Mouse (Mus musculus) spleen, adult 18-20 months (tissue): ENCODE measurements at regions not wholly inside any gene's neighbourhood (a gene's known extent, or its start where the extent isn't known, plus 50 kb on each side); places are given as distances from the start of the nearest gene placed in this dataset.

ENCODE experiments used
- DNase-seq, 2 experiments: peaks; one replicate each; pipeline ENCODE4 v3.0.0; 2022; ENCODE audit warnings: mixed read lengths in 2 of 2

DNA sequence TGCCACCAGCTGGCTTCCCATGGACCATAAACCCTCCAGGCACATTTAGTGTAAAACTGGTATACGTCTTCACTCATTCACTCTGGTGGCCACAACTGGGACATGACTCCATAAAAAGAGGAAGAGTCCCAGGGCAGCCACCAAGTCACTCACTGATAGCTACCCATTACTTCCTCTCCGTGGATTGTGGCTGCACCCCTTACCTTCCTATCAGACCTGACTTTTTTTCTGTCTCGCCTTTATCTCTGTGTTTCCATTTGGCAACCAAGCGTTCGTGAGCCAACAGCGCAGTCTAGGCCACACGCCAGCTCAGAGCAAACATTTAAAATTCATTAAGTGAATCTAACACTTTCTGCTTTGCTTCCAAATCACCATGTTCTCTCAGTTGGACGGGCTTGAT, 53.9 kb upstream of the Slc44a1 start:
- no peak for DNase-seq

GRCm38 (mm10) chr4:53384761-53385160, 55.5 kb upstream of the Slc44a1 start:
- DNase-seq, result peak; percentile 11 to 65

DNA sequence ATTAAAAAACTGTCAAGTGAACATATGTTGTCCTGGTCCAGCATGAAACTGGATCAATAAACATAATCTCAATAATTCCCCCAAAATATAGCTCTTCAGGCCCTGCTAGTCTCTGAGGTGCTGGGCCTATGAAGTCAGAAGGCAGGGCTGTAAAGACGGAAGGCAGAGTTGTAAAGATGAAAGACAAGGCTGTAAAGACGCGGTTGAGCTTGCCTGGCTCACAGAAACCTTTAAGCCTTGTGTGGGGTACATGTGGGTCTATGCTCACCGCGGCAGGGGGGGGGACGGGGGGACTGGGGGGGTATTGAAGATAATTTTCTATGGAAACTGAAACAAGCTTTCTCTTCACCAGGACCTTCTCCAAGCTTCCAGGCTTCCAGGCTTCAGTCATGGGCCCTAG, 56.1 kb upstream of the Slc44a1 start:
- DNase-seq, result no peak

DNA sequence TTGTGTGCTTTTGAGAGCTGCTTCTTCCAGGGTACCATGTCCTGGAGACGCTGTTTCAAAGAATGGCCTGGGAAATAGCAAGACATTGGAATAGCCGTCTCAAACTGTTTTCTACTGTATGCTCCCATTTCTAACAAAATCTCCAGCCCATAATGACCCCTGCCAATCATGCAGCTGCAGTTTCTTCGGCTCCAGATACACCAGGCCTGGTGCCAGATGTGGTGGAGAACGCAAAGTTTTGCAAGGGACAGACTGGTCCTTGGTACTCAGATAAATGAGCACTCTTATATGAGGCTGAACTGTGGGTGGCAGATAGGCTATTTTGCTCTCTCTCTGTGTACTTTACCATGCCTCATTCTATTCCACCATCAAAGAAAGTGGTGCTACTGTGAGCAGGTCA, 58.2 kb upstream of the Slc44a1 start:
- DNase-seq, result no peak

GRCm38 (mm10) chr4:53379855-53380254, 60.4 kb upstream of the Slc44a1 start:
- DNase-seq, result no peak

GRCm38 (mm10) chr4:53376995-53377394, 63.2 kb upstream of the Slc44a1 start:
- DNase-seq, result no peak

- DNase-seq, result no peak
Measured at GRCm38 (mm10) chr4:53356374-53356773, 83.8 kb upstream of the Slc44a1 start.

GRCm38 (mm10) chr4:53354961-53355360, 85.3 kb upstream of the Slc44a1 start:
- no peak for DNase-seq

- no peak for DNase-seq
Measured at GRCm38 (mm10) chr4:53353399-53354090, 86.7 kb upstream of the Slc44a1 start.

DNA sequence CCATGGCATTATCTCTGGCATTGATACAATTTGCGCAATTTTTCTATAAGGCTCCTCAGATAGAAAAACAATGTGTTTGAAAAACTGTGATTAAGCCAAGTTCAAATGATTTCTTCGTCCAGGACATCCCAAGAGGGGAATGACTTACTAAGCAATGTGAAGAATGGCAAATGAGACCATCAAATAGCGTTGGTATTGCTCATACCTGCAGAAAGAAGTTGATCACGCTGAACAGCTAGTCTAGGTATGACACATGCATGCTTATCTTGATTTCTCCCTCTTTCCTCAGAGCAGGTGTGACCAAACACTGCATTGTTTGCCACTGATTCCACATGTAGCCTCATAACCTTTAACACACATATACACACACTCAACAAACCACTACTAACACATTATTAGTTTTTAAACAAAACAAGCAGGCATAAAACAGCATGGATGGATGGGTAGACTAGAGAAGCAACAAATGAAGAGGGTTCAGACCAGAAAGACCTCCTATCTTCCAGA, 89.1 kb upstream of the Slc44a1 start:
- DNase-seq, result no peak

- DNase-seq, result peak; percentile 30 to 43
Measured at GRCm38 (mm10) chr4:53345346-53345745, 94.9 kb upstream of the Slc44a1 start.

DNA sequence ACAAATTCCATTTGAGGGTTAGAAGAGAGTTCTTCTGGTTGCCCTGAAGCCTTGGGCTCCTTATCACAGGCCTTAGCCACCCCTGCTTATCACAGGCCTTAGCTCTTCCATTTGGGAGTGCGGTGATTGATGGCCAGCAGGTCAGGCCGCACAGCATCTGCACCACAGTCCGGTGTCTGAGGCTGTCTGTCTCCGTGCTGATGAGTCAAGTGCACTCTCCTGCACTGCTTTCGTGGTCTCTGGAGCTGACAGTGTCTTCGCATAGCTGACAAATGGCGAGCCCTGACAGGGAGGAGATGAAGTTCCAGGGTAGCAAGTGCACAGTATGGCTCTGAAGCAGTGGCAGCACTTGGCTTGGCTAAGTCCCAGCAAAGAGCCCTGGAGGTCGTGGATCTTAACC, 95.7 kb upstream of the Slc44a1 start:
- DNase-seq, result no peak

- no peak for DNase-seq
Measured at GRCm38 (mm10) chr4:53341181-53341580, 99.0 kb upstream of the Slc44a1 start.

GRCm38 (mm10) chr4:53340021-53340667, 100.1 kb upstream of the Slc44a1 start:
- no peak for DNase-seq

GRCm38 (mm10) chr4:53339125-53340020, 100.8 kb upstream of the Slc44a1 start:
- DNase-seq, result no peak

DNA sequence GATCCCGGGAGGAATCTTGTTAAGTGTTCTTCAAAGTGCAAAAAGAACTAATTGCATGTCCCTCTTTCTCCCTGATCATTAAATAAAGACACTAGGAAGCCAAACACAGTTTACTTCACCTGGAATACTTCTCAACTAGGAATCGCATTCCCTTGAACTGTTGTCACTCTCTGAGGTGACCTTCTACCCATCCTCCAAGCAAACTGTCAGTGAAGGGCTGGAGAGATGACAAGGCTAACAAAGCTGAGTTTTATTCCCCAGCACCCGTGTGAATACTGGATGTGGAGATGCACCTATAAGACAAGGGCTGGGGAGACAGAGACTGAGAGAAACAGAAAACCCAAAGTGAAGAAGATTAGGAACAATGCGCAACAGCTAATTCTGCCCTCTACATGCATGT, 101.7 kb upstream of the Slc44a1 start:
- no peak for DNase-seq

GRCm38 (mm10) chr4:53337784-53338183, 102.4 kb upstream of the Slc44a1 start:
- DNase-seq, result no peak

DNA sequence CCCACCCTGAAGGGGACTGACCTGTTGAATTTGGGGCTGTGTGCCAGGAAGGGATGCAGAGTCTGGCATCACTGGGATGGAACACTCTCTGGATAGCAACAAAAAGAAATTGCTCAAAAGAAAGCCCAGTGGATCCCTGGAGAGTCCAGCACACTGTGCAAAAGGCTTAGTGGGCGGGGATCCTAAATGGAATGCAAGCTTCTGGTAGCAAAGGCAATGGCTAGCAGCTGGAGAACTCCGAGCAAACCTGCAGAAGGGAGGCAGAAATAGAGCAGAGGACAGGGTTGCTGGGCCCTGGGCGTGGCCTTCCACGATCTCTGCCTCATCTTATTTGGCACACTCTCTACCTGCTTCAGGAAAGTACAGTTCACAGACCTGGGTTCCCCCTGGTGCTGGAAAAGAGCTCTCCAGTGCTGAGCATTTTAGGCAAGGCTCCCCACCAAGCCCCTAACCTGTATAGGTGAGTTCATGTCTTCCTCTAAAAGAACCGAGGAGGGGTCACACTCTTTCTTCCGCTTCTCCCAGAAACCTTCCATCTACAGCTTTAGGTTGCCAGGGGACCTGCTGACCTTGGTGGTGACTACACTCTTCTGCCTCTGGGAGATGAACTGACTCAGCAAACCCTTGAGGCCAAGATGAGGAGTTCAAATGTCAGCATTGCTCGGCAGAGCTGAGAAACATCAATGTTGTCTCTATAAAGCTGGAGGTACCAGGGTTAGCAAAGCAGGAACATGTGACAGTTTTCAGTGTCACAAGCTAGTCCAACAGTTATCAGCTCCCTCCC, 112.6 kb upstream of the Slc44a1 start:
- DNase-seq, result no peak

GRCm38 (mm10) chr4:53323838-53324237, 116.4 kb upstream of the Slc44a1 start:
- no peak for DNase-seq

DNA sequence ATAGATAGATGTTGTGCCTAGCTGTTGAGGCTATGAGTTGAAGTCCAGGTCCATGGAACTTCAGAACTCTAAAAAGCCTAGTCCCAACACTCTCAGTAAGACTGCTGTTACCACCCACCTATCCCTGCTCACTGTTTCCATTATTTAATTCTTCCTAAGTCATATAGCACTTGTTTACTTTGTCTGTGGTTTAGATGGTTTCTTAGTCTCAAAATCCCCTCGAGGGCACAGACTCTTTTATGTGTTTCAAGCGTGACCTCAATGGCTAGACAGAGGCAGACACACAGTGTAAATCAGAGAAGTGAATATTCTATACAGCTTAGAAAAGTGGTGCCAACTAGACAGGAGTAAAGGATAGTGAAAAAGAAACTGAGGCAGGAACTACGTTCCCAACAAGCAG, 117.0 kb upstream of the Slc44a1 start:
- no peak for DNase-seq

DNA sequence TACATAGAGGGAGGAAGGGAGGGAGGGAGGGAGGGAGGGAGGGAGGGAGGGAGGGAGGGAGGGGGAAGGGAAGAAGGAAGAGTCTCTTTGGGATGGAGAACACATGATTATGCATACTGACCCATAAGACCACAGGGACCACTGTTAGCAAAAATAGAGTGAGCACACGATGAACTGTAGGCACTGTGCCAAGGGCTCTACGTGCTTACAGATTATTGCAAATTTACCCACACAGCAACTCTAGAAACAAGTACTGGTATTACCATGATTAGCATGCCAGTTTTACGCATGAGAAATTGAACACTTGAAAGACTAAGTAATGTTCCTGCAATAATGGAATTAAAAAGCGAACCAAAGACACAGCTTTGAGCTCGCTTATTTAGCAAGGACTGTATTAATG, 117.7 kb upstream of the Slc44a1 start:
- no peak for DNase-seq

GRCm38 (mm10) chr4:53320735-53321449, 119.3 kb upstream of the Slc44a1 start:
- no peak for DNase-seq
